Mouse (Mus musculus) CD4-positive, CD25-positive, alpha-beta regulatory T cell, adult 9 weeks (primary cell): ENCODE measurements around the gene Zfp148. TPM values are rescaled to one million over a fixed set of nuclear protein-coding genes. Genes with fewer than 3 reads are reported as not detected.

Experiments used
- polyA plus RNA-seq: library from polyadenylated mRNA; unstranded; fragments of 100-300 nt; shearing (Covaris generic); gene quantifications from one replicate; pipeline ENCODE4 v1.2.1, GENCODE M21; 2017

Zfp148 gene
- polyA plus RNA-seq: 92.8 TPM

GRCm38 (mm10) chr16:33379944-33380881 is at the start of gene Zfp148:
TSS of gene Zfp148 (plus strand) at chr16:33380836.

GRCm38 (mm10) chr16:33516807-33517565 is 136.3 kb downstream of the Zfp148 start, which contains the start of gene Slc12a8:
TSS of gene Slc12a8 (plus strand) at chr16:33517328.

Other genes with a start within 250 kb of the Zfp148 start
- 5.9 TPM for gene Osbpl11, start 195.8 kb upstream of the Zfp148 start, polyA plus RNA-seq
- 144 TPM for gene Snx4, start 129.4 kb upstream of the Zfp148 start, polyA plus RNA-seq
- 6.2 TPM for gene Slc12a8, start 136.5 kb downstream of the Zfp148 start, polyA plus RNA-seq